Mouse (Mus musculus) adrenal gland, postnatal 14 days (tissue): ENCODE measurements around the gene Dcn. TPM values are rescaled to one million over a fixed set of nuclear protein-coding genes. Genes with fewer than 3 reads are reported as not detected.

Experiments
- DNase-seq: peaks from one replicate; pipeline ENCODE4 v3.0.0; 2021; ENCODE audit warnings: mixed read lengths
- long read RNA-seq, 2 experiments: library from polyadenylated mRNA; stranded (forward); transcript quantifications; one replicate each; pipeline ENCODE4 v2.0.0; 2021
- total RNA-seq: library from RNA; stranded (reverse); gene quantifications from 2 replicates; pipeline ENCODE4 v1.2.3, GENCODE M21; 2021

Dcn gene
- total RNA-seq, result 214 and 240 TPM in 2 replicates
- long read RNA-seq, experiment 1, transcript Dcn-202 (8 exons, 1,758 nt), result minor isoform, 14 of 131 reads
- long read RNA-seq, experiment 1, transcript Dcn-201 (8 exons, 1,758 nt), result major isoform, 110 of 131 reads
- long read RNA-seq, experiment 1, partial matches to known transcripts, result 4 of 131 reads
- long read RNA-seq, experiment 1, other reads (novel, unspliced or antisense), result 3 of 131 reads
- long read RNA-seq, experiment 2, transcript Dcn-201 (8 exons, 1,758 nt), result major isoform, 106 of 122 reads
- long read RNA-seq, experiment 2, transcript Dcn-202 (8 exons, 1,758 nt), result minor isoform, 11 of 122 reads
- long read RNA-seq, experiment 2, partial matches to known transcripts, result 3 of 122 reads
- long read RNA-seq, experiment 2, other reads (novel, unspliced or antisense), result 2 of 122 reads

DNA sequence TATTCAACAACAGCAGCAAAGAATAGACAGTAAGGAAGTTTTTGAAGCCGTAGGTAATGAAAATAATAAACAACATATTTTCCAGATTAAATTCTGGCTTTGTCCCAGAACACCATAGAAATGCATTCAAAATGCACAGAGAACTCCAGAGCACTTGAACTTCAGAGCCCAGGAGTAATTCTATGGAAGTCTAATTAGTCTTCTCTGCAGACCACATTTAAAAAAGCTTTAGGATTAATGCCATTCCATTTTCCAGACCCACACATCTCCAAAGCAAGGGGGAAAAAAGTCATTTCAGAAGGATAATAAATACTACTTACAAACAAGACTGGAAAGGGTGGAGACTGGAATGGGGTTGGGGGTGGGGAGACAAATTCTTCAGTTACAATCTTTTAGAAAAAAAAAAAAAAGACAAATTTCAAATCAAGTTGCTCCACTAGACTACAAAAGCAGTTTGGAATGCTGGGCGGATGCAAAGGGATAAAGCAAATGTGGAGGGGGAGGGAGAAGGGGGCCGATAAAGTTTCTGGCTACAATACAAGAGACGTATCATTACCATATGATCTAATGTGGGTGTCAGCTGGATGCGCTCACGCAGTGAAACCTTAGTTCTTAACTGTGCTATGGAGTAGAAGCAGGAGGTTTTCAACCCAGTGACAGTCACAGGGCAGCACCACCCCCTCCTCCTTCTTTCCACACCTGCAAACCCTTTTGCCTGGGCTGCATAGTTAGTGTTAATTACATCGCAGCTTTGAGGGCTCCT lies at the start of gene Dcn:
Dcn (plus strand) TSS at position 606 of the 763 bp plus-strand sequence.
- DNase-seq, result peak; percentile 17

DNA sequence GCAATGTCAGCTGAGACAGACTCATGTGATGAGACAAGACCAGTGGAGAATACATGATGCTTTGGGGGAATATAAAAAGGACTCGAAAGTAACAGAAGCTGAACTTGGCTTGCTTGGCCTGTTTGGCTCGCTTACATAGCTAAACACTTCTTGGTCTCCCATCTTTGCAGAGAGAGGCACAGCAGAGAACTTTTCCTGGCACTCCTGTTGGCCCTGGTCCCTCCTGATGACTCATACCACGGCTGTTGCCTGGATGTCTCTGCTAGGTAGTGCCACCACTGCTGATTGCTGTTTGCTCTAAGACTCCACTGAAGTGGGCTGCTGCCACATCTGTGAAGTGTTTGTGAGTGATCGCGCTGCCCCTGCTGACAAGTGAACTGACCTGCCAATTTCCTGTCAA lies 42.7 kb upstream of the Dcn start:
- peak; percentile 45 for DNase-seq

DNA sequence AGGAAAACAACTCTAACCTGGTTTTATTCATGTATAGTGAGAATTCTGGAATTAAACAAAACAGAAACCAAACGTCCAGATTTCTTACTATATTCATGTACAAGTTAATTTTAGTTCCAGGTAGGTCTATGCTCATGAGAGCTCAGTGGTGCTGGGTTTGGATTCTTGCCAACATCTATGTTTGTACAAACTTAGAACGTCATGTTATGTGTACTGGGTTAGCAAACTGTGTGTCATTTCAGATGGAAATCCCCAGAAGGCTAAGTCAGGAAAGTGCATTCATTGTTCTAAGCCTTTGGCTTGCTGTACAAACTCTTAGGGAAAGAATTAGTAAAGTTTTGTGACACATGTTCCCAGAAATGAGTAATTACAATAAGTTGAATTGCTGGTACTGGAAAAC lies 37.1 kb upstream of the Dcn start:
- DNase-seq, result no peak

DNA sequence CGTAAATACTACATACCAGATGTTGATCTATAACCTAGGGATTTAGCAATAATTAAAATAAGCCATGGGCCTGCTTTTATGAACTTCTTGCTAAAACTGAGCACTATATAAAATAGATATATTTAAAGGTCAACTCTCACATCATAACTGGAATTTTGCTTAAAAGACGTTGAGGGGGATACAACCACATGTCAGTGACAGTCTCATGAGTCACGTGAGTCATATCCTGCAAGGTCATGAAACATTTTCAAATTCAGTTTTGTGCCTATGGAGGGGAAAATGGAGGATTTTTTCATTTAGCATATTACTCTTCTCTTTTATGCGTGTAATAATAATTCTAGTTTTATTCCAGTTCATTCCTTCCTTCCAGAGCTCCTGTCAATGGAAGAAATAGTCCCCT lies 32.9 kb upstream of the Dcn start:
- no peak for DNase-seq

DNA sequence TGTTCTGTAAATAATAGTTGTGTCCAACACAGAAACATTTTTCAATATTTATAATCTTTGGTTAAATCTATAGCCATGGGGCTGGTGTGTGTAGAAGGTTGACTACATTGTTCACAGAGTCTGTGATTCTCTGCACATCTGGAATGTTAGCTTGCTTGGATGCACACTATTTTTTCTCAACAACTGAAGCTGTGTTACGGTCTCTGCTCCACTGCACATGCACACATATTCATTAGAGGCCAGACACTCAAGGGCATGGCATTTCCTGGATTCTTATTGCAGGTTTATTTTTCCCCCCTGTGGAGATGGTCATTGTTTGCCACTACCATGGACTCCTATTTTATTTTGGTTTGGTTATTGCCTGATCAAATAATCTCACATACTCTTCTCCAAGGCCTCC lies 26.5 kb upstream of the Dcn start:
- DNase-seq, result no peak

DNA sequence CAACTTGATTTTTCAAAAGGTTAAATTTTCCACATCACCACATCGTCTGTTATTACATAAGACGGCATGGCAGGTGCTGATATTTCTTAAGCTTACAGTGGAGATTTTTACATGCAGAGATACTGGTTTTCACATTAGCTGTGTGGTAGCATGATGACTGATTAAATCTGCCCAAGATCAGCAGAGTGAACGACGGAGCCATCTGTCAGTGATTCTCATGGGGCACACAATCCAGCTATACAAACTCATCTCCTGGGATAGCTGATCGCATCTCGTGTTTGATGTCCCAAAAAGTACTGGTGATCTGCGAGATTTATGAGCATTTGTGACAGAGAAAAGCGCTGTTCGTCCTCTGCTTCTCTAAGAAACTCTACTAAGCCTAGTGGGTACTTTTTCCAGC lies 25.9 kb upstream of the Dcn start:
- DNase-seq, result no peak

DNA sequence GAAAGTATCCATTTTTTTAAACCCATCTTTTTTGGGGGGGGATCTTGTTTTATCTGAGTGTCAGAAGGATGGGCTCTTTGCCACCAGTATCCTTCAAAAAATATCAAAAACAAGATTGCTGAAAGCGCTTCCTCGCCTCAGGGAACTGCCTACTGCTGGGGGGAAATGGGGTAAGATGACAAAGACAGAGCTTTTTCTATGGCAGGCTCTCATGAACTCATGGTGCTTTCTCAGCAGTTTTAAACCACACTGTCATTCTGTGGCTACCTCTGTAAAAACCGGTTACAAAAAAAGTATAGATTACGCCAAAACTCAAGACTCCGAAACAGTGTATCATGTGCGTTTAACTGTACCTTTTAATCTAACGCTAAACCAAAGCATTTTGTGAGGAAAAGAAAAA lies 22.4 kb upstream of the Dcn start:
- DNase-seq, result no peak

DNA sequence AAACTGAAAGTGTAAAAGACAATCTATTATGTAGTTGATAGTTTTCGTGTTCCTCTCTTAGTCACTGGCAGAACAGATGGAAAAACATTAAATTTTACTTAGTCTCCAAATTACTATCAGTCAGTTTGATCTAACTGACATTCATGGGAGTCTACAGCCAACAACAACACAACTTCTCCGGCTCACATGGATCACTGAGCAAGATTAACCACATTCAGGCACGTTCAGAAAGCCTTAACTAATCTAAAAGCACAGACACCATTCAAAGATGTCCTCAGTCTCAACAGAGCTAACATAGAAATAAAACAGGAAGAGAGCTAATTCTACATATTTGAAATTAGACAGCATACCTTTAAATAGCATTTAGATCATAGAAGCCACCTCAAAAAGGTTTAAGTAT lies 12.6 kb upstream of the Dcn start:
- DNase-seq, result no peak

DNA sequence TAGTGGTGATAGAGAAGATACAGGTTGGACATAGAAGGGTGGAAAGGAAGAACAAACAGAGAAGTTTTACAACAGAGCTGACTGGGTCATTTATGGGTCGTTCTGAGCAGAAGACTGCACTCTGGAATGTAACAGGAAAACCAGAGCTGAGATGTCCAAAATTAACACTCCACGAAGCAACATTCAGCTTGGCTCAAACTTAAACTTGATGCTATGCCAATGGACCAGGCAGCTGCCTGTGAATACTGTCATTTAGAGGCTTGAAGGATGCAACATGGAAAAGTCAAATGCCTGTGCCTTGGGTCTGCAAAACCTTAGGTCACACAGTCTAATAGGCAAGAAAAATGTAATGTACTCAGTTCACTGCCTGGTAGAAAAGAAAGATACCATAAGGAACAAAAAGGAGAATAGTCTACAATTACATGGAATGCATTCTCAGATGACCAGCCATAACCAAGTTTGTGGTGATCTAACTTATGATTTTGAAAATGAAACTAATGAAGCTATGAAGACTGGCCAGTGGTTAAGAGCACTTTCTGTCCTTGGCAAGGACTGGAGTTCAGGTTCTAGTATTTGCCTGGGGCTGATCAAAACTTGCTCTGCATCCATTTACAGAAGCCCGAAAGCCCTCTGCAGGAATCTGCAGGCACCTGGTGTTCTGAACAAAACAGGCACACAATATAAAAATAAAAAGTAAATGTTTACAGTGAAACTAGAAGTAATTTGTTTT lies 9.8 kb upstream of the Dcn start:
- no peak for DNase-seq

DNA sequence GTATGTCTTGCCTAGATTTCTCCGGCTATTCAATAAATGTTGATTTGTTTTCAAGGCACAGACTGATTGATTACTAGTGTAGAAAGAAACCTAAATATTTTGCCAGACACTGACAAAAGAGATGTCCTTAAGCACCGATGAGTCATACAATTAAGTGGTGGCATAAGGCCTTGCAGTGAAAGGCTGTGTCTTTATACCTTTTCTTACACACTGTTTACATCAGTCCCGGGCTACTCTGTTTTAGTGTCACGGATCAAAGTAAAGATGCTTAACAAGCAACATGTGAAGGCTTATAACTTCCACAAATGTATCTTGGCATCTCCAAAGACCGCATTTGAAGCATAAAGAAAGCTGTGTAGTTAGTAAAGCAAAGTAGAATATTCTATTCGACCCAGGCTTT lies 3.9 kb upstream of the Dcn start:
- no peak for DNase-seq

DNA sequence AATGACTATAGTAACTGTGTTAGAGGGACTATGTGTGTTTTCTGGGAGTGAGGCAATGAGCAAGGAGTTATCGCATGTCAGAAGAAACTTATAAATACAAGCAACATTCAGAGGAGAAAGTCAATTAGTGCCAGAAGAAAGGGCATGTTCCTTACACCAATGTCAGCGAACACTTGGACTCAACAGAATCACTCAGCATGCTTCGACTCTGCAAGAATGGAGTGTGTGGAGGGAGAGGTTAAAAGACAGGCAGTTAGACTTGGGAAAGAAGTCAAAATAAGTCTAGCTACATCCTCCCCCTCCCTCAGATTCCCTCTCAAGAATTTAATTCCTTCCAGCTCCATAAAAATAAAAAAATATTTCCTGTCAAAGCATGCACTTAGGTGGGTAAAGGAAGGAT lies 1.1 kb upstream of the Dcn start:
- DNase-seq, result no peak

DNA sequence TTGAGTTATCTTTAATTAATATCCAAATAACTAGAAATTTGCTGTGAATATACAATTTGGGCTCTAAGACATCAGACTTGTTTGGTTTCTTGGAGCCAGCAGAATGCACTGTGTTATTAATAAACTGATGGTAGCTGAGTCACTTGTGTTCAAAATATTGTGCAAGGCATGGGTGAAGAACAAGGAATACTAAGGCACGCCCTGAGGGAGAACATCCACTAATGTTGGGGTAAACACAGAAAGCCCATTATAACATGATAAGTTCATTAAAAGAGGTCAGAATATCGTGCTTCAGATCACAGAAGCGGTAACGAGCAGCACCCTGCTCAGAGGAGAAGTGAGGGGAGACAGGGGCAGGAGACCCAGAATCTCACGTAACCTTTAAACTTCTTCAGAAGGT lies 2.7 kb downstream of the Dcn start:
- no peak for DNase-seq

DNA sequence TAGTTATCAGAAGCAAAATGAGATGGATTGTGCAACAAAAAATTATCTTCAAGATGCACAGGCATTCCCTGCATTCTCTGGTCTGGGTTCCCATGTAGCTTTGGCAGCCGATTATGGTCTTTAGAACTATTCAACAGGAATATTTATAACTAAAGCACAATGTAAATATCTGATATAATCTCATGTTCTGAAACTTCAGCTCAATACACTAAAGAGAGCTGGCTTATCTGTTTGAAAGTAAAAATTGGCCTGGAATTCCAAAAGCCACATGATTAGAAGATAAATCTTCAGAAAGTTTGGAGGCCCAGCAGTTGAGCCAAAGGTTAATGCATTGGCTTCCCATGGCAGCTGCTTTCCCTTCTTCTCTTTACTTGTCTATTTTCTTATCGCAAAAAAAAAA lies 4.6 kb downstream of the Dcn start:
- DNase-seq, result no peak

DNA sequence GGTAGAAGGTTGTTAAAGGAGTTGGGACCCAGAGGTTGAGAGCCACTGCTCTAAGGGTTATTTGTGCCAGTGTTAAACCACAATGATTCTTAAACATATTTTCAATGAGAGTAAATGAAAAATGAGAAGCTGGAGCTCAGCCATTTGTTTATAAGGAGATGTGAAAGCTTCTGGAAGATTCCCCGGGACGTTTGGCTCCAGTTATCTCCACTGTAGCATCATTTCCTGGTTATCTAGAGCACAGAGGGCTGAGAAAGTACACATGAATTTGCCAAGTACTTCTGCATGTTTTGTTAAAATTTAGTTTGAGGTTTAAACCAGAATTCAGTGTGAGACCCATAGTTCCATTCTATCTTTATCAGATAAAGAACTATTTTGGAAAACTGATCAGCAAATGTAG lies 5.7 kb downstream of the Dcn start:
- no peak for DNase-seq

DNA sequence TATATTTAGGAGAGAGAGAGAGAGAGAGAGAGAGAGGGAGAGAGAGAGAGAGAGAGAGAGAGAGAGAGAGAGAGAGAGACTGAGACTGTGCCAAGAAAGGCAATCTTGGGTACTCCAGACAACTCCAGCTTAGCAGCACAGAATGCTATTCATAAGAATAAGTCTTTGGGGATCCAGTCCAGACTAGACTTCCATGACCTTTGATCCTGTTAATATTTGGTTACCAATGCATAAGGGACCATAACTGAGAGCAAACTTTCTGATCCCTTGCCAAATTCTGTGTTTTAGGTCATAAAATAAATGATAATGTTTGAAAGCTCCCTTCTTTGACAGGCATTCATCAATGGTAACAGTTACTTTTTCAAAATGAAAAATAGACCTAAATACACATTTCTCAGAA lies 6.7 kb downstream of the Dcn start:
- DNase-seq, result no peak

DNA sequence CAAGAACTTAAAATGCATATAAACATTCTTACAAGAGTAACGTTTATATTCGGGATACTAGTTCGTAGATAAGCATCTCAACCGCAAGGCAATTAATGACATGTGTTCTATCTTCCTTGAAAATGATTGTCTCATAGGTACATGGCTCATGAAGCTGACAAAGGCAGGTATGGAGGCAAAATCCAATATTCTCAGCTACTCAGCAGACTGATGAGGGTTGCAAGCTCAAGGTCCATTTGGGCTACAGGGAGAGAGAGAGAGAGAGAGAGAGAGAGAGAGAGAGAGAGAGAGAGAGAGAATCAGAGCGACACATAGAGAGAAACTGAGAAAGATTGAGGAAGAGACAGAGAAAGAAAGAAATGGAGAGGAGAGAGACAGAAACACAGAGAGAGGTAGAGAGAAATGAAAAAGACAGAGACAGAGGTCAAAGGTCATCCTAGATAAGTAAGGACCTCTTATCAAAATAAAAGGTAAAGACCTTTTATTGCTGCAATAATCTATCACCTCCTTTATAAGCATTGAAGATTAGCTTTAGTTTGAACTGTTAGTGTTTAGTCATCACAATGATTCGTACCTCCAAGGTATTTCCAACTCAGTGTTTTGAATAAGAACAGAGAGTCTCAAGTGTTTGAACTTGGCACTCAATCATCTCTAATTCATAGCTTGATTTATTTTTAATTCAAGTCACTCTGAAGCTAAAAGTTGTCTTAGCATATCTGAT lies 8.0 kb downstream of the Dcn start:
- no peak for DNase-seq

DNA sequence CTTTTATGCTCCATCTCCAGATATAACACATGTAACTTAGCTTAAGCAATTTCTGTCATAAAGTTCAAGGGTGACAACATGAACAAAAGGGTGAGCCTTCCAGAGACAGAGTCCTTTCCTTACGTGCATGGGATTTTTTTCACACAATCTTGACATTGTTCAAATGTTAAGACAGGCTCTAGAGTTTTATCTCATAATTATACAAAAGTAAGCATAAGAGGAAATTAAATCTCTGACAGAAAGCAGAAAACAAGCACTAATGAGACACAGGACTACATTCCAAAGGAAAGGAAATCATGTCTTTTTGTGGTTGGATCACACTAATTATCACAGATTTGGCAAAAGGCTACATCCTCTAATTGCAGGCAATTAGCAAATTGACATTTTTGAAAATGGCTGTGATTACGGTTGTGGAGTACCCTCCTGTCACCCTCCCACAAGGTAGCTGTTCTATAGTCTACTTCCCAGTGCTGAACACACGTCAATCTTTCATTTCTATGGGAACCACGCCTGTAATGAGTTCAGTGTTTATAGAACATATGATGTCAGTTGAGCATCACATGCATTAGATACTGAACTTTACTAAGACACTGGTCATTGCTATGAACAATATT lies 13.1 kb downstream of the Dcn start:
- DNase-seq, result no peak

DNA sequence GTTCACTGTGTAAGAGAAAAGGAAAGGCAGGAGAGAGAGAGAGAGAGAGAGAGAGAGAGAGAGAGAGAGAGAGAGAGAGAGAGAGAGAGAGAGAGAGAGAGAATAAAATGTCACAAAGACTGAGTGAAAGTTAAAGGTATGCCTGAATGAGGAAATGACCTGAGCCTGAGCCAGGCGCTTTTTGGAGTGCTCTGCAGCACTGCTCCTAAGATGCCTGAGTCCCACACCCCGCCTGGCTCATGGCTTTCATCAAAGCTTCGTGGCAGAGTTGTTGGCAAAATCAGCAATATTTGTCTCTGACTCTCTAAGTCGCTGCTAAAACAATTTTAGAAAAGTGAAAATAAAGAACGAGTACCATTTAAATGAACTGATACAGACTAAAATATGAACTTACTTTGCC lies 18.2 kb downstream of the Dcn start:
- peak; percentile 15 for DNase-seq

DNA sequence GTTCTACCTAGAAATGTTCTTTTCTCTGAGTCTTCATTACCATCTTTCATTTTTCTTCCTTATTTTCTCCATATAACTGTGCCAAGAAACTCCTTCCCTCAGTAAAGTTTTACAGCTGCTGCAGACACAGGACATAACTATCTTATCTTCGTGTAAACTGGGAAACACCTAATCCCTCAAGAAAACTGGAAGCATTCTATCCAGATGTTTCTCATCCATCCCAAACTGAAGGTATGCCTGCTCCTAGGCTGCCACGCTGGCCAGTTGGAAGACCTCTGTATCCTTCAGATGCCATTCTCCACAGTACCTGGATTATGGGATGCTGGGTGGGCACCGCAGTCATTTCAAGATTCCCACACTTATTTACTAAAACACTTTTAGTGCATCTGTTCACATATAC lies 44.0 kb downstream of the Dcn start:
- no peak for DNase-seq

DNA sequence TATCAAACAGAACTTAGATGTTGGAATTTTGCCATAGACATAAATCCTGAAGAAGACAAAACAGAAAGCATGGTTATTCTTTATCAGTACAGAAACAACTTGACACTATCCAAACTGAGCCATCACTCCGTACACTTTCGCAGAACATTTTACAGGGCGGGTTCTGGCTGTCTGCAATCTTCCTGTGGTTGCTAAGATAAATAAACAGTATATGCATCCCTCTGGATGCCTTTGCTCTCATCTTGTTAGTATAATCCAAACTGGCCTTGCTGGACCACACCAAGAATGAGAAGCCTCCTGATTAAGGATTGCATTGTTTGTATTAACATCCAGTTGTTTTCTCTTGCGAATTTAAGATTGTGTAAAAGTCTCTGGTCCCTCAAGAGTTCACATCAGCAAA lies 56.3 kb downstream of the Dcn start:
- DNase-seq, result no peak

DNA sequence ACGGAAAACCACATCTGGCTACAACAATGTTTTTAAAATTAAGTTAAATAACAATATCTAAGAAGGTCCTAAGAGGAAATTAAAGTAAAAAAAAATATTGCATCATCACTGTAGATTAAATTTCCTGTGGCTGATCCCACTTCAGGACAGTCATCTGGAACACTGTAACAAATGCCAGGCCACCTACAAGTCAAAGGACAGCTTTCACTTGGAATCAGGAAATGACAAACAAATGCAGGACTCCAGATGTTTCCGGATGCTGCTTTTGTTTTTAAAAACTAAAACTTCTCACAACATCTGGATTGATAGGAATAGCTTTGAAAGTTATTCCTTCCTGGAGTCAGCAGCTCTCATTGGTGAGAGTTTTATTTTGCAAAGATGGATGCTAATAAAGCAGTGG lies 57.5 kb downstream of the Dcn start:
- DNase-seq, result no peak

DNA sequence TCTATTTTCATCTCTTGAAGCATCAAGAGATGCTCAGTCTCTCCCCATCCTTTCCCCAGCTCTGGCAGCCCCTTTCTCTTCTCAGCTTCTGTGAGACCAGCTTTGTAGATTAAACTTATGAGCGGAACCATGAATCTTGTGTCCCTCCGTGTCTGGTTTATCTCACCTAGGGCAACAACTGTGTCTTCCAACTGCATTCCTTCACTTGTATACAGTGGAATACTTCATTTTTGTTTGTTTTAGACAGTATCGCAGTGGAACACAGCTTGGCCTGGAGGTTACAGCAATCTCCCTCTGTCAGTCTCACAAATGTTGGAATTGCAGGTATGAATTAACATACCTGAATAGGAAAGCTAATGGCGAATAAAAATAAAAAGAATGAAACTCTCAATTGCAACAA lies 58.8 kb downstream of the Dcn start:
- no peak for DNase-seq
